ENCODE assay signal across 9 mouse cellular contexts in genomic region chr1:75264091-75264880, GRCm38 (mm10). TPM values are rescaled to one million over a fixed set of nuclear protein-coding genes. Genes with fewer than 3 reads are reported as not detected.
DNase-seq lines count a peak whose midpoint lies in the region; ATAC-seq lines count a peak whose summit lies in the region.
"Had no signal": no experiment of that assay in that cellular context is flagged by ENCODE, and none has a peak within 500 bp of the region (broad histone marks: within the 10 kb centered on the region; RNA-seq: fewer than 3 reads in every experiment).

Gene Ptprn, minus strand, starts transcription at chr1:75264502.

- H3K27ac ChIP-seq in embryonic facial prominence, embryonic 10.5 days (replicated peaks) = no peak within 1 kb of the TSS
- H3K27ac ChIP-seq in intestine, embryonic 14.5 days (ENCODE audit: low read depth) = no peak within 1 kb of the TSS
- no peak within 1 kb of the TSS for H3K27ac ChIP-seq in midbrain, embryonic 11.5 days (ENCODE audit: low read depth, low read length)
- H3K27ac ChIP-seq: kidney, postnatal 0 days had no signal

- H3K4me2 ChIP-seq in intestine, embryonic 14.5 days (ENCODE audit: low read length) = peak within 1 kb of the TSS; percentile 11
- peak within 1 kb of the TSS; percentile 67 for H3K4me2 ChIP-seq in midbrain, embryonic 11.5 days

- peaks cover 66% of the 10 kb centered on the region for H3K27me3 ChIP-seq in embryonic facial prominence, embryonic 10.5 days (replicated peaks; ENCODE audit: low read depth, poor library complexity, severe bottlenecking)
- peaks cover 52% of the 10 kb centered on the region for H3K27me3 ChIP-seq in intestine, embryonic 14.5 days (replicated peaks; ENCODE audit: control insufficient read depth, insufficient read depth, low read length)
- peaks cover 26% of the 10 kb centered on the region for H3K27me3 ChIP-seq in midbrain, embryonic 11.5 days (ENCODE audit: control insufficient read depth, insufficient read depth, low read length)

- no peak within 1 kb of the TSS for H3K9ac ChIP-seq in intestine, embryonic 14.5 days (ENCODE audit: low read length)
- H3K9ac ChIP-seq in midbrain, embryonic 11.5 days (ENCODE audit: low read length) = peak within 1 kb of the TSS; percentile 52

- no peaks in the 10 kb centered on the region for H3K9me3 ChIP-seq in embryonic facial prominence, embryonic 10.5 days
- no peaks in the 10 kb centered on the region for H3K9me3 ChIP-seq in intestine, embryonic 14.5 days (ENCODE audit: control insufficient read depth, low read length)
- no peaks in the 10 kb centered on the region for H3K9me3 ChIP-seq in midbrain, embryonic 11.5 days (ENCODE audit: control insufficient read depth, low read length)

- 13% methylated on average over 32 of the region's 32 CpGs for WGBS in embryonic facial prominence, embryonic 10.5 days
- 11% methylated on average over 30 of the region's 32 CpGs for WGBS in intestine, embryonic 14.5 days
- 13% methylated on average over 32 of the region's 32 CpGs for WGBS in midbrain, embryonic 11.5 days

- no peak for ATAC-seq in intestine, embryonic 14.5 days (replicated peaks; ENCODE audit: low FRiP score, low TSS enrichment, low read depth)
- peak; percentile 63 for ATAC-seq in midbrain, embryonic 11.5 days (ENCODE audit: low FRiP score)

- H3K4me3 ChIP-seq in embryonic facial prominence, embryonic 10.5 days = peak within 1 kb of the TSS; percentile 45
- 0 out of 2 replicates have a peak within 1 kb of the TSS, but pooled peaks have one; percentile 4 for H3K4me3 ChIP-seq in intestine, embryonic 14.5 days (ENCODE audit: low read depth, low read length)
- H3K4me3 ChIP-seq in midbrain, embryonic 11.5 days (ENCODE audit: low read depth, low read length) = peak within 1 kb of the TSS; percentile 42

- DNase-seq in thymus, postnatal 14 days = peak; percentile 6
- DNase-seq in thymus, postnatal 0 days (ENCODE audit: low spot score) = no peak
- DNase-seq in embryonic facial prominence, embryonic 10.5 days (ENCODE audit: low spot score) = peak; percentile 45
- no peak for DNase-seq in intestine, embryonic 14.5 days (ENCODE audit: low spot score)
- peak; percentile 87 for DNase-seq in midbrain, embryonic 11.5 days (ENCODE audit: low spot score, missing footprints)
- peak; percentile 89 for DNase-seq in telencephalon, adult 2 months (ENCODE audit: low read depth, low spot score)
- DNase-seq in testis, postnatal 14 days (ENCODE audit: low spot score) = no peak
- no peak for DNase-seq in urinary bladder, postnatal 10 days (ENCODE audit: low spot score)

- H3K4me1 ChIP-seq in embryonic facial prominence, embryonic 10.5 days = peaks cover 15% of the 10 kb centered on the region
- no peaks in the 10 kb centered on the region for H3K4me1 ChIP-seq in intestine, embryonic 14.5 days (replicated peaks; ENCODE audit: control insufficient read depth, insufficient read depth, low read length)
- no peaks in the 10 kb centered on the region for H3K4me1 ChIP-seq in midbrain, embryonic 11.5 days (ENCODE audit: control insufficient read depth, insufficient read depth, low read length)

- H3K36me3 ChIP-seq in embryonic facial prominence, embryonic 10.5 days (replicated peaks) = no peaks in the 10 kb centered on the region
- no peaks in the 10 kb centered on the region for H3K36me3 ChIP-seq in intestine, embryonic 14.5 days (ENCODE audit: control insufficient read depth, insufficient read depth, low read length)
- no peaks in the 10 kb centered on the region for H3K36me3 ChIP-seq in midbrain, embryonic 11.5 days (ENCODE audit: control insufficient read depth, insufficient read depth, low read length)

RNA-seq across cellular contexts. Expression of gene Ptprn, which starts in this region (rescaled TPM):
- polyA plus RNA-seq in thymus, postnatal 0 days (2015; fragmentation: Nextera tagmentation; extraction: Ambion mirVana) = 0.98 and 1.1 TPM in 2 replicates
- 1.7 and 2.1 TPM in 2 replicates for polyA plus RNA-seq in embryonic facial prominence, embryonic 10.5 days (2016; fragmentation: Nextera tagmentation; extraction: Ambion mirVana)
- polyA plus RNA-seq in intestine, embryonic 14.5 days (2014; fragmentation: Nextera tagmentation; extraction: Ambion mirVana) = 2.9 and 3.4 TPM in 2 replicates
- polyA plus RNA-seq in midbrain, embryonic 11.5 days (2014; fragmentation: Nextera tagmentation; extraction: Ambion mirVana) = 4.2 and 4.4 TPM in 2 replicates

Comparison
In these comparisons a context has a peak if more than half of its experiments do, and no peak if none do; other contexts are left out.
1. DNase-seq: peak in thymus, postnatal 14 days (single experiment), embryonic facial prominence, embryonic 10.5 days (single experiment), midbrain, embryonic 11.5 days (single experiment) and telencephalon, adult 2 months (single experiment); none in thymus, postnatal 0 days (single experiment), intestine, embryonic 14.5 days (single experiment), testis, postnatal 14 days (single experiment) and urinary bladder, postnatal 10 days (single experiment).
2. Peak in every context shown above with its lines, with median percentiles within 50 percentile points of each other: H3K4me3 ChIP-seq.